Mouse (Mus musculus) c-Kit-positive CD71-negative TER-119-negative erythroid progenitor cells, embryonic 14.5 days (primary cell): ENCODE data around the gene Fhit.
A peak's percentile ranks its signal among the peaks of the same experiment; 100 is the strongest.

Experiments used
- DNase-seq: peaks from one replicate; pipeline ENCODE4 v3.0.0-alpha.2; 2013; ENCODE audit warnings: low read depth

Gene Fhit

DNA sequence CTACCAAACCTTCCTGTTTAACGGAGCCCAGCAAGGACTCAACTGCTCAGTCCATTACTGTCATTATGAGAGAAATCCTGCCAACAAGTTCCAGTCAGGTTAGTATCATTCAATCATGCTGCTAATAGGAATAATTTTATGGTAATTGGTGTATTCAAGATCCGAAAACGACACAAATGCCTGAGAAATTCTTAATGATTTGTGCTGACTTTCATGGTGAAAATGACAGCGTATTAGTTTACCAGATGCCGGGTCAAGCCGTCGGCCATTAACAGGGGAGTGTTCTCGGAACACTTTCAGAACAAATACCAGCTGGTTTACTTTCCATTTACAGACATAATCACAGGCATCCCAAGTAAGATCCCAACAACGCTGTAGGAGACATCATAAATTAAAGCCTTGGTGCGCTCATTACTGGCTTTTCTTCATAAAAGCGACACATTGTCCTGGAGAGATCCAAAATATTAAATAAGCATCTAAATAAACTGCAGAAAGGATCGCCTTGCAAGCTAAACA lies 451.0 kb downstream of the Fhit start:
- no peak for DNase-seq

DNA sequence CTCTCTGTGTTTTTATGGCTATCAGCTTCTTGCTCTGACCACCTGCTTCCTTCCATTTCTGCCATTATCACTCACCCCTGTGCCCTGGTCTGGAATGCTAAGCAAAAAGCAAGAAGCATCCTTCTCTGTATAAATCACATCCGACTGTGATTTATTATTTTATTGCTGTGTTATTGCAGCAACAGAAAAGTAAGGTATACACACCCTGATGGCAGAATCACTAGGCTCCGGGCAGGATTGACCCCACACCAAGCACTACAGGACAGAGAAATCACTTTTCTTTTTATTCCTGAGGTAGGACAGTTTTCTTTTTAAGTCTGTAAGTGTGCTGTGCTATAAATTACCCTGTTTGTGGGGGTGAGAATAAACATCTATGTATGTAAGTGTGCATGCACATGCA lies 460.1 kb downstream of the Fhit start:
- DNase-seq: no peak

DNA sequence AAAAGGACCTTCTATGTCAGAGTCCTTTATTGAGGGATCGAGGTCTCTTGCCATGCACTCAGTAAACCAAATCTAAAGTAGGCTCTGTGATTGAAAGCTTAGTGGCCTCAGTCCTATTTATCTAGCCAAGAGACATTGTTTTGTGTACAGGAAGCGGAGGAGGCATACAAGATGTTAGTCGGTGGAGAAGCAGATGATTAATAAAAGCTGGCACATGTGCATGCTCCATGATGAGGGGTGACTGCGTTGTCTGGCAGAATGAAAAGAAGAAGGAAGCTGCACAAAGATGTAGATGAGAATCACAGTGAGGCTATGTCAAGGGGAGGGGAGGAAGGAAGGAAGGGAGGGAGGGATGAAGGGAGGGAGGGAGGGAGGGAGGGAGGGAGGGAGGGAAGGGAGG lies 481.8 kb downstream of the Fhit start:
- no peak for DNase-seq

DNA sequence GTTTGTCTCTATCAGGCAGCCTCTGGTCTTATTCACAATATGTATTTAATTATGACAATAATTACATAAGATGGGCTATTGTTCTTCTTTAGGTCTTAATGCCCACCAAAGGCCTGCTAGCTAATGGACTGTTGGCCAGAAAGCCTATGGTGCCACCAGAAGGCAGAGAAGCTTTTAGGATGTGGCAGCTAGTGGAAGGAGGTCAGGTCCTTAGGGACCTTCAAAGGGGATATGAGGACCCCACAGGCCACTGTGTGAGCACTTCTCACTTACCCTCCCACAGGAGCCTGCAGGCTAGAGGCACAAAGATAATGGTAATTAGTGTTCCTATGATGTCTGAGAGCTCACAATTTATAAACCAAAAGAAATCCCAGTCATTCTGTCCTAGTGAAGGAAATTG lies 482.2 kb downstream of the Fhit start:
- DNase-seq: no peak

DNA sequence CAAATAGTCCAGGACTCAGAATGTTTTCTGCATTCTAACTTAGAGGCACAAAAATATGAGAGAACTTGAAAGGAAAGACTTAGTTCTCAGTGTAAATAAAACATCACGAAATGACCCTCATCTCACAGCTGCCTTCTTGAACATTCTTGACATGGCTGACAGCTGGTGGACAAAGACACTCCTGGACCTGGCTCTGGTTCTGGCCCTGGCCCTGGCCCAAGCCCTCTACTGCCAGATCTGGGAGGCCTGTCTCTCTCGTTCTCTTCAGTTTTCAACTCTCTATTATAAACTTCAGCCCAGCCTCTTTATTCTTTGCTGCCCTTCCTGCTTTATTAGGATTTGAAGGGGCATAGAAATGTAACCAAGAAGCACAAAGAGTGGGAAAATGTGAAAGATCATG lies 484.2 kb downstream of the Fhit start:
- DNase-seq: no peak

DNA sequence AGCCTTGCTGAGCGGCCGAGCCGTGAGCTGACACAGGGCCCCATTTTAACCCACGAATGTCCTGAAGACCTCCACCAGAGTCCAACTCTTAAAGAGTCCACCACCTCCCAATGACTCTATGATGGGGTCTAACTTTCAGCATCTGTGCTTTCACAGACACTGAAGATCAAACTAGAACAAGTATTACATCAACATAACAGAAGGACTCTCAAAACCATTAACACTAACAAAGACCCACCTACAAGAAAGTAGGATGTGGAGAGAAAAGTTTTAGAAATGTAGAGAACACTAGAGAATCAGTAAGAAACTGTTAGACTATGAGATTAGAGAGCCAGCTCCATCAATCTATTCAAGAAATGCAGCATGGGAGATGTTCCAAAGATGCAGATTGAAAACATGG lies 501.6 kb downstream of the Fhit start:
- DNase-seq: no peak

DNA sequence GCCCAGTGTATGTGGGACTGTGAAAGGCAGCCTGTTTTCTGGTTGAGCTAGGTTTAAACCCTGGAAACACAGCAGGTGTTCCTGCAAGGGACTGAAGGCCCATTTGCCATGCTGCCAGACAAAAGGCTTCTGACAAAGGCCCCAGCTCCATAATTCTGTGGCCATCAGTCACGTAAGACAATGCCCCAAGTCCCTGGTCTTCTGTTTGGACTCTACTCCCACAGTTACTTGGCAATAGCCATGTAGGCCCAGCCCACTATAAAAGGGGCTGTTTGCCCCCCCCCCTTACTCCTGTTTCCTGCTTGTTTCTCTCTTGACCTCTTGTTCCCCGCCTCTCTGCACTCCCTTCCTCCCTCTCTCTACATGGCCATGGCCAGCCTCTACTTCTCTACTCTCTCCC lies 502.5 kb downstream of the Fhit start:
- no peak for DNase-seq

DNA sequence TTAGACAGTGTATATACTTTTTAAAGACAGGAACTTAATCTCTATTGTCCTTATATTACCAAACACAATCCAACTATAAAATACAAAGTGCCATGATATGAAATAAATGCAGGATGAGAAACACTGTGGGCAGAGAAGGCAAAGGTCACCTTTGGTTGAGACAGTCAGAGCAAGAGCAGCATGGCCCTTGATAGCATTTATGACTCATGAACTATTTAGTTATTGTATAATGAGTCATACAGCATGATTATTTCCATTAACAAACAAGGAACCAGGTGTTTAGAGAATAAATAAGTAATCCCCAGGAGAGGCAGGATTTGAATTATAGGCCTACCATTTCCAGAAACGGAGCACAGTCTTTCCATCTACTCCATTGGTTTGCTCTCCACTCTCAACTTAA lies 503.6 kb downstream of the Fhit start:
- no peak for DNase-seq

DNA sequence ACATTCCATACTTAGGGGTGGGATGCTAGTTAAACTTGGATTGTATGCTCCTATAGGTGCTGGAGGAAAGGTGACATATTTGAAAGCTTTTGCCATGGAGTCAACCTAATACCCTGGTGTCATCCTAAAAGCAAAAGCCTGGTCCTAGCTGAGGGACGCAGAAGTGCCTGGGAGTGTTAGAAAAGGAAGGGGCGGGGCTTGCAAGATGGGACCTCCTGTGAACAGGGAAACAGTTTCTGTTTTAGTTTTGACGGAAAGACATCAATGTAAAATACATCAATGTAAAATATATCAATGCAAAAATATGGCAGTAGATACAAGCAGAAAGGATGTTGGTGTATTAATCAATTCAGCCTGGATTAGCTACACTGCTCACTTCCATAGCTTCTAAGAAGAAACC lies 504.5 kb downstream of the Fhit start:
- DNase-seq: no peak

DNA sequence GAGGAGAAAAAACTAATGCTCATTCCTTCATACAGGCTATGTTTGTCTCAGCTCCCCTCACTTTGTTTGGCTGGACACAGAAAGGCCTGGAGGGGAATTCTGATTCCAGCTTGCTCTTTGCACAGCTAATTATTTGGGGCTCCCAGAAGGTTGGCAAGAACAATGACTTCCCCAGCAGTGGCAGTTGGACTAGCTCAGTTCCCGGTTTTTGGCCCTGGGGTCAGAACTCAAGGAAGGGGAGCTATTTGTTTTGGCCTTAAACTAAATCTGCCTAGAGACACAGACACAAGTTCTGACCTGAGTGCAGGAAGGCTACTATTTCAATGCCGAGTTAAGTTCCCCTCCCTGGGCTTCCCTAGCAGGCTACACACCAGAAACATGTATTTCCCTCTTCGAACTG lies 506.0 kb downstream of the Fhit start:
- DNase-seq: no peak

DNA sequence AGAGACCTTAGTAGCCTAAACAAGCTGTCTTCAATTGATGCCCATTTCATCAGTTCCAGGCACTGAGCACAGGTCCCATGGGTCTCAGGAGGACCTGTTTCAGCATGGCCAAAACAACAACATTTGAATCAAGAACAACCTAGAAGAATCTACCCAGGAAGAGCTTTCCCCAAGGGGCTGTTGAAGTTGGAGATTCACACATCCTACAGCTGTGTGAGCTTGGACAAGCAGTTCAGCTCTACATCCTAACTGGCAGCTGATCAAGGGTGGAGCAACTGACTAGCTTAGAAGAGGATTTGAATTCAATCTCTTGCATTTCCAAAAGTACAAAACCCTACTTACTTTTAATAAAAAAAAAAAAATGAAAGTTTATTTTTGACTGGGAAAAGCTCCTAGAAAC lies 514.0 kb downstream of the Fhit start:
- DNase-seq: no peak

DNA sequence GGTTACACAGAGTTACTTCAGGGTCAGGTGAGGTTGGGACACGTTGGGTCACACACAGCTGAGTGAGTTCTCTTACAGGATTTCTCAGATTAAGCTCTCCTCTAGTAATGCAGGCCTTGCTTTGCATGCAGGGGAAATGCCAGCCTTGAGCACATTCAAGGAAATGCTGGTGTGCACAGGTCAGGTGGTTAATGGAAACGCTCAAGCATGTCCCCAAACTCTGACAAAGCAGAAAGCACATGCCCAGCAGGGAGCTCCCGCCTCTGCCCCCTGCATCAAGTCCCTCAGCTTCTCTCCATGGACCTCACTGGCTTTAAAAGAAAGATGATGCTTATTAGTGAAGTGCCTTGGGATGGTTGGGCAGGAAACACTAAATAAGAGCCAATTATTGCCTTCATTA lies 530.1 kb downstream of the Fhit start:
- no peak for DNase-seq

DNA sequence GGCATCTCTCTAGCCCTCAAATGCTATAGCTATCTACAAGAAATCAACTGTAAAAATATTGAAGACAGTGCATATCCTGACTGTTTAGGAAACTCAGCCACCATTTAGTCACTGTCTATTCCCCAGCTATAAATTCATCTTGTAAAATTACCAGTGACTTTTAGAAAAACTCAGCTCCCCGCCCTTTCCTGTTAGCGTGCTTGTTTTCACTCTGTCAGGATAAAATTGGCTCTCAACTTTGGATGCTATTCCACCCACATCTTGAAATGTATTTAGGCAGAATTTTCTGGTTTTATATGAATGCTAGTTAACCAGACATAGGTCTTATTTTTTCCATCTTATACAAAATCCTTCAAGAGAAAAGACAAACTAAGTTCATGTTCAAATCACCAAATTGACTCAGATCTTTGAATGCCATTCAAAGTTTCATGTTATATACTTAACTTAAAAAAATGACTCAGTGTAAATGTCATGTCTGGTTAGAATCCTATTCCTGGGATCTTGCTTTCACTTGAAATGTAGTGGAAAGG lies 530.9 kb downstream of the Fhit start:
- DNase-seq: no peak

DNA sequence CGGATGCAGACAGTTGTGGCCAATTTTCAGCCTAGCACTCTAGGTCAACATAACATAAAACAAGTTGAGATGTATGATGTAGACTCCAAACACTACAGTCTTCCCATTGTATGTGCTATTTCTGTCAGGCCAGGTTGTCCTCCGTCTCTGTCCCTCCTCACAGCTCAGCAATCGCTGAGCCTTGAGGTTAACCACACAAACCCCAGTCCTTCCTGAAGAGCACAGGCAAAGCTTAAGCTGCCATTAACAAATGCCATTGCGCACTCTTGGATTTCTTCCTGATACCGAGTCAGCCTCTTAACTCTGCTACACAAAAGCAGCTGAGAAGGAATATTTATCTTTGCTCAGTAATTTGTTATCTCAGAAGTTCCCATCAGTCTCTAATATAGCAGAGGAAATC lies 568.4 kb downstream of the Fhit start:
- DNase-seq: peak; percentile 28

DNA sequence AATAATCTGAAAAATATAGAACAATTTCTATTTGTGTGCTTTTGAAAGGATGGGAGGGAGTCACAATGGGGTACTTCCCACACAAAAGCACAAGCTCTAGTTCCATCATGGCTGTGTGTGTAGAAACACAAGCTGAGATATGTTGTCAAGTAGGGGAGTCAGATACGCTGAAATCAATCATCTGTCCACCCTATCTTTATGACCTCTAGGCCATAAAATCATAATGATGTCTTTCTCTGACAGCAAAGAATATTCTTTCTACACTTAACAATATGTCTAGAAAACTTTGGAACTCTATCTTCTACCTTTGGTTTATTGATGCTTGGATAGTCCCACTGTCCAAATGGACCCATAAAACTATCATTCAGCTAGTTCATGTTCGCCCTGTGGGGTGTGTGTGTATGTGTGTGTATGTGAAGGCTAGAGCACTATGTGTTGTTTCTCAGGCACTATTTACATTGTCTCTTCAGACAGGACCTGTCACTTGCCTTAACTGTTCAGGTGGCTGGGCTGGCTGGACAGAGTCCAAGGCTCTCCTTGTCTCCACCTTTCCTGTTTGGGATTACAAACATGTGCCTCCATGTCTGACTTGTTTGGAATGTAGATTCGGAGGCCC lies 592.8 kb downstream of the Fhit start:
- no peak for DNase-seq

DNA sequence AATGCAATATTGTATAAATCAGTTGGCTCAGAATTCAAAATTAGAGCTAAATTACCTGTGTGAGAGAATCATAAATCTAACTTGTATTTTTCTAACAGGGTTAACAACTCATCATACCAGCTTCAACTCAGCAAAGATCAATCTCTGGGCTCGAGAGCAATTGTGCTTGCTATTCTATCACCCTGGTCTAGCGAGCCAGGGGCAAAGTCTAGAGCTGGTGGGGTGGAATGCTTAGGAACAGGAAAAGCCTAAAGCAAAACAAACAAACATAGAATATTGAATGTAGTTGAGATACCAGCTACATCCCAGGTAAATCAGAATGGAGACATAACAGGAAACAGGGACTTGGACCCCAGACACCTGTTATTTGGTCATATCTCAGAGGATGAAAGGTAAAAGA lies 594.1 kb downstream of the Fhit start:
- DNase-seq: no peak

DNA sequence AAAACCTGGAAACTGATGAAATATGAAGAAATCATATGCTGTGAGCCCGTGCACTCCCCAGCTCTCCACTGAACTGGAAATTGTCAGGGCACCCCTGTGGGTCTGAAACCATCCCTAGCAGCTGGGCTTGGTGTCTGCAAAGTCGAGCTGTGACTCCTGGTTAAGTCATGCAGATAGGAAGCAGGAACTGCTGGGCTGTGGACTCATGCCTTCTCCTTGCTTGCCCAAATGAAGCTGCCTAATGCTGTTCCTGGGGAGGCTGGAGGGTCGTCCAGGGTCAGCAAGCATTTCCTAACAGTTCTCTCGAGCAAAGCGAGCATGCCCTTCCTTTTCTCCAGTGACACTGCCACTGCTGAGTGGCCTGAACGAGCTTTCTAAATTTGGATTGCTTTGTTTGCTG lies 607.1 kb downstream of the Fhit start:
- DNase-seq: no peak

DNA sequence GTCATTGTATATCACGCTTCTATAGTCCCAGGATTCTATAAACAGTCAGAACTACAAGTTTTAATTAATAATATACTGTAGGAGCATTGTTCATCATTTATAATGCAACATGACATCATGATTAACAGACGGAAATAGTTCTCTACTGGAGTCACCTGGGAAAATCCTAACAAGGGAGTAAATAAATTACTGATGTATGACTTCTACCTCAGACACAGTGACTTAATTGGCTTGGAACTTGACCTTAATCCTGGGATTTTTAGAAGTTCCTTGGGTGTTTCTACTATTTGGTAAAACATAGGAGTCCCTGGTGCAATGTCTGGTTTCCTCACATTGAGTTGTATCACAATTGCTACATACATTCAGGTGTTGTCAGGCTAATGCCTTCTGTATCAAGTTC lies 613.2 kb downstream of the Fhit start:
- no peak for DNase-seq

DNA sequence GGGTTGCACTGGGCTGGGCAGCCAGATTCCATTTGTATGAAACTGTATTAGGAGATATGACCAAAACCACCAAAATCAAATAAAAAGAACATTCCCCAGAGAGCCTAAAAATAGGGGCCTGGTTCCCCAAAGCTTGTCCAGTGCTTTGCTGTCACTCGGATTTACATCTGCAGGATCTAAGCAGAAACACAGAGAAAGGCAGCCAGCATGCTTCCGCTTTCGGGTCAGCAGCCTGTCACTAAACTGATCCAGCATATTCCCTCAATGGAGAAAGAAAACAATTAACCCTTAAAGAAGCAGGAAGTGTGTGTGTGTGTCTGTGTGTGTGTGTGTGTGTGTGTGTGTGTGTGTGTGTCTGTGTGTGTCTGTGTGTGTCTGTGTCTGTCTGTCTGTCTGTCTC lies 615.9 kb downstream of the Fhit start:
- DNase-seq: no peak

DNA sequence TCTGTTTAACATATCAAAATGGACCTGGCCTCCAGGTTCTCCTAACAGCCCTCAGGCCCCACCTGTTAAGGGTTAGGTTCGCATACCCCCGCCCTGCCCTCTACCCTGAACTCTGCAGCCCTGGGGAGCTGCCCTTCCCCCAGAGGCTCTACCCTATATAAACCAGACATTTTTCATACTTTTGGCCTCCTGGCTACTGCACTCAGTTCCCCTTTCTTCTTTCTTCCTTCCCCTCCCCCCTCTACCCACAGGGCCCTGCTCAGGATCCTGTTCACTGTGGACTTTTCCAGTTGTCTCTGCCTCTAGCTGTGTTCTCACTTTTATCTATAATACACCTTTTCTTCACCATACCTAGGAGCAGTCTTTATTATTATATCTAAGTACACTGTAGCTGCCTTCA lies 627.0 kb downstream of the Fhit start:
- no peak for DNase-seq

DNA sequence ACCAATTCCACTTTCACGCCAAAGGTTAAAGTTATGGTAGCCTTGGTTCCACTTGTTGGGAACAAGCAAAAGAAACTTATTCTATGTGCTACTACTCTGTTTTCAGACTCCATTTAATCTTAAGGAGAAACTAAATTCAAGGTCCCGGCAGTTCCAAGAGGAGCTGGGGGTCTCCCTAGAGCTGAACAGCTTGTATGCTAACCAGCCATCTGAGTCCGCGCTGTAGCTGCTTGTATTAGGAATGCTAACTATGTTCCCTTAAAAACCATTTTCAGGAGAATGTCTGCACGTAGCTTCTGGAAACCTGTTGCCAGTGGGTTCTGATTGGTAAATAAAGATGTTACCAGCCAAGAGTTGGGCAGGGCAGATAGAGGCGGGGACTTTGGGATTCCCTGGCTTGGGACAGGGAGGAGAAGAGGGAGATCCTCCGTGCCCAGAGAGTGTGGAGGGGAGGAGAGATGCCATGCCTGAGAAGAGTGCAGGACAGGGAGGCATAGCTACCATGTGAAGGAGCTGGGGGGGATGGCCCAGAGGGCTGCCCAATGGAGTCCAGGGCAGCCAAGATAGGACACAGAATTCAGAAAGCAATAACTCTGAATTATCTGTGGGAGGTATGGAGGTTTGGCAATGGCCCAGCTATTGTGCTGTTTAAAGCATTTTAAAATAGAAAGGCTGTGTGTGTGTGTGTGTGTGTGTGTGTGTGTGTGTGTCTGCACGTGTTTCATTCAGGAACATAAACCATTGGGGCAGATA lies 629.9 kb downstream of the Fhit start:
- DNase-seq: no peak

DNA sequence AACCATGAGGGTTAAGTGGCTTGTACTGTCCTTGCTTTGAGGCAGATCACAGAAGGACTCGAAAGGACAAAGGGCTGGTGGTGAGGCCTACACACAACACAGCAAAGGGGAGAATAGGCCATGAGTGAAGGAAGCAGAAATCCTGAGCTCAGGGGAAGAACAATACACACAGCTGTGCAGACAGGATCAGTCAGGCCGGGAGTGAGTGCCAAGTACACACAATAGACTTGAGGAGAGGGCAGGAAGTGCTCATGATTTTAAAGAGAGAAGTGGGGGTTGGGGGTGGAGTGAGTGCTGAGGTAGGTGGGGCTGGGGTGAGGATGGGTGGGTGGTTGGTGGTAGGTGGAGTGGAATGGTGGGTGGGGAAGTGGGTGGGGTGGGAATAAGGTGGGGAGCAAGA lies 635.0 kb downstream of the Fhit start:
- no peak for DNase-seq

DNA sequence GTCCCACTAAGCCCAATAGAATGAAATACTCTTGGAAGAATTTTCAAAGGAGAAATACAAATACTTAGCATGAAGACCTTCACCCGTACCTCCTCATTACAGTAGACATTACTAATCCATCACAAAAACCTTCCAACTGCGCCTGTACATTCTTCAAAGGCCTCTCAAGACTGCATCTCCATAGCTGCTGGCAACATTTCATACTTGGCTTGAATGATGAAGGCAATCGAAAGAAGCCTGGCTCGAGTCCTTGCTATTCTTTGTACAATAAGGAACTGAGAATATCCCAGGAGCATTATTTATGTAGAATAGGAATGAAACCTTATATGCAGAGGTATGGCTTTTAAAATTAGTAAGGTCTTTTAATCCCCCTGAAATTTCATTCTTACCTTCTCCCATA lies 636.0 kb downstream of the Fhit start:
- DNase-seq: no peak

DNA sequence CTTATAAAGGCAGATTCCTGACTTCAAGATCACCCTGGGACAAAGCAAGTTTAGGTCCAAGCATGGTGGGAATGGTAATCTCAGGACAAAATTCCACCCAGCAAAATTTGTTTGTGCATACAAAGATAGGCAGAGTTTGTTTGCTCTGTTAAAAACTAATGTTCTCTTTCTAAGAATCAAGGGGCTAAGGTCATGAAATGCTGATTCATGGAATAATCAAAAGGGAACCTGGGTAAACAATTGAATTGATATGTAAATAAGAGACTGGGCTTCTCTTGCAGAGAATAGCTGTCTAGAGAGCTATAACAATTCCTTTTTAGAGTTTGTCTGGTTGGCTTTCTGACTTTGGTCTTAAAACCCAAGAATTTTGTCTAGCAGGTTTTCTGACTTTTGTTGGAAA lies 647.8 kb downstream of the Fhit start:
- DNase-seq: no peak
